Mouse (Mus musculus): ENCODE data around the gene Camsap1.

Camsap1 gene

GRCm38 (mm10) chr2:25983159-25983907 lies at the start of gene Camsap1:
Camsap1 (minus strand) TSS chr2:25983282.
- DNase-seq: peak; percentile 100

GRCm38 (mm10) chr2:26030288-26030687 lies 47.2 kb upstream of the Camsap1 start:
- DNase-seq: no peak

- peak; percentile 54 to 67 for DNase-seq
These were observed 41.3 kb upstream of the Camsap1 start for GRCm38 (mm10) chr2:26024138-26025075.

GRCm38 (mm10) chr2:26022626-26023025 lies 39.5 kb upstream of the Camsap1 start:
- DNase-seq: no peak

GRCm38 (mm10) chr2:26022258-26022565 lies 39.1 kb upstream of the Camsap1 start:
- no peak for DNase-seq

- DNase-seq: peak; percentile 94 to 95
These were observed 38.6 kb upstream of the Camsap1 start, which contains the start of gene Ubac1 for GRCm38 (mm10) chr2:26021561-26022257. Ubac1 (minus strand) TSS chr2:26021747.

GRCm38 (mm10) chr2:26020714-26021560 lies 37.9 kb upstream of the Camsap1 start:
- DNase-seq: peak; percentile 85 to 88

- no peak for DNase-seq
These were observed 36.8 kb upstream of the Camsap1 start for GRCm38 (mm10) chr2:26019923-26020322.

GRCm38 (mm10) chr2:26017326-26017725 lies 34.2 kb upstream of the Camsap1 start:
- no peak for DNase-seq

- no peak for DNase-seq
These were observed 30.6 kb upstream of the Camsap1 start for GRCm38 (mm10) chr2:26013674-26014073.

GRCm38 (mm10) chr2:26011420-26011819 lies 28.3 kb upstream of the Camsap1 start:
- no peak for DNase-seq

- DNase-seq: peak; percentile 85 to 88
These were observed 18.9 kb upstream of the Camsap1 start for GRCm38 (mm10) chr2:26002001-26002400.

- no peak for DNase-seq
These were observed 18.1 kb upstream of the Camsap1 start for GRCm38 (mm10) chr2:26001136-26001535.

- peak in 1 of 2 experiments; percentile 38 for DNase-seq
These were observed 14.6 kb upstream of the Camsap1 start for GRCm38 (mm10) chr2:25997716-25998115.

GRCm38 (mm10) chr2:25994791-25995190 lies 11.7 kb upstream of the Camsap1 start:
- no peak for DNase-seq

- DNase-seq: no peak
These were observed 9.2 kb upstream of the Camsap1 start for GRCm38 (mm10) chr2:25992285-25992684.

- no peak for DNase-seq
These were observed 6.6 kb upstream of the Camsap1 start for GRCm38 (mm10) chr2:25989651-25990050.

GRCm38 (mm10) chr2:25987817-25988216 lies 4.7 kb upstream of the Camsap1 start:
- no peak for DNase-seq

- DNase-seq: no peak
These were observed 3.5 kb upstream of the Camsap1 start for GRCm38 (mm10) chr2:25986601-25987000.

GRCm38 (mm10) chr2:25982426-25983091 lies 523 bp downstream of the Camsap1 start:
- DNase-seq: peak in 1 of 2 experiments; percentile 51

- peak; percentile 72 to 79 for DNase-seq
These were observed 1.0 kb downstream of the Camsap1 start for GRCm38 (mm10) chr2:25982052-25982425.

GRCm38 (mm10) chr2:25978997-25979396 lies 4.1 kb downstream of the Camsap1 start:
- no peak for DNase-seq

All from cerebellum, adult 18-20 months (tissue).